Mouse (Mus musculus) frontal cortex, postnatal 10 days (tissue): ENCODE measurements around the gene Itgb2.
A peak's percentile ranks its signal among the peaks of the same experiment; 100 is the strongest.

Experiments
- DNase-seq, 2 experiments: peaks; one replicate each; pipeline ENCODE4 v3.0.0; 2022; ENCODE audit warnings: low spot score in 2 of 2, mixed read lengths in 1 of 2

The Itgb2 gene

DNA sequence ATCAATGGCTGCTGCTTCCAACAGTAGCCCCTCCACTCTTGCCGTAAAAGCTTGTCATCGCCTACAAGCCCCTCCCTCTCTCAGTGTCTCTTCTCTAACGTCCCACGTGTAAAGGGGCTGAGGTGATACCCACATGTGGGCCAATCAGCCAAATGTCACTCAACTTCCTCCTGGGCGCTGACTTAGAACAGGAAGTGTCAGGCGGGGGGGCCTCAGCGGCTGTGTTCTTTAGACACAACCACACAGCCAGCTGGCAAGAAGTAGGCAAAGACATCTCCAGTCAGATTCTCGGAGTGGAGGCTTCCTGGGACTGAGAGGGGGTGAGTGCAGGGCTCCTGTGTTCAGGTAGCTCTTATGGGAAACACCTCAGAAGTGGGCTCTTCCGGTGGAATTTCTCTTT lies at the start of gene Itgb2:
Gene Itgb2 (plus strand): TSS at position 113 of the 400 bp plus-strand sequence.
- no peak for DNase-seq

DNA sequence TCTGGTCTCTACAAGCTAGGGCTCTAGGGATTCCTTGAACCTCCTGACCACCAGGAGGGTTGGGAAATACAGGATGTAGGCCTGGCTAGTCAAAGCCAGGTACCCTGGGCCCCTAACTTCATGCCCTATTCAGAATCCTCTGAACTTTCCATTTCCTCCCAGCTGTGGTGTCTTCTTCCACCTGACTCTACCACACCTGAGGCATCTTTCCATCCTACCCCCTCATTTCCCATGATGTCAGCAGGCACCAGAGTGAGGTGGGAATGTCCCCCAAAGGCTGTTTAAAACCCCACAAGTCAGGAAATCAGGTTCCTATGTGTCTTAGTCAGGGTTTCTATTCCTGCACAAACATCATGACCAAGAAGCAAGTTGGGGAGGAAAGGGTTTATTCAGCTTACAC lies 48.2 kb upstream of the Itgb2 start:
- no peak for DNase-seq

DNA sequence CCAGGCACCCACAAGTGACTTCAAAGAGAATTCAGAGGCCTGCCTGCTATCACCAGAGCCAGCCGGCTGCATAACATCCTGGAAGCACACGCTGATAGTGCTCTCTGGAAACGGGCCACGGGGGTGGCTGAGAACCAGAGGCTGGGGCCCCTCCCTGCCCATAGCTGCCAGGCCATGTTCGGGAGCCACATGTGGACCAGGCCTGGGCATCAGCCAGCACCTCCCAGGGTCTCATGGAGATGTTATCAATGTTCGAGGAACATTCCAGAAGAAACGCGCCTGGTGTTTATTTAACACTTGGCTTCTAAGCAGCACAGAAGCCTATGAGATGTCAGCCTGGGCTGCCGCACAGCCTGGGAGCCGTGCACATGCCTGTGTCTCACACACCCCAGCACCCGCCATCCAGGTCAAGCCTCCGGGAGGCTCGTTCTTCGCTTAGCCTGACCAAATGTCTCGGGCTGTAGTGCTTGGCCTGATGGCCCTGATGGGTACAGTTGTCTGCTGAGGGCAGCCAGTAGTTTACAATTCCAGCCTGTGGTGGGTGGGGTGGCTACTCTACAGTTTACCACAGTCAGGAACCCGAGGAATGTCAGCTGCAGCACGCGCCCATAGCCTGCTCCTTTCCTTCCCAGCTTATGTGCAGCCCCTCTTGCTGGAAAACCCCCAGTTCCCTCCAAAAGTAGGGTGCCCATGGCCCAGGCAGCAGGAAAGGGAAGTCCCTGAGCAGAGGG lies 45.7 kb upstream of the Itgb2 start:
- DNase-seq, result no peak

DNA sequence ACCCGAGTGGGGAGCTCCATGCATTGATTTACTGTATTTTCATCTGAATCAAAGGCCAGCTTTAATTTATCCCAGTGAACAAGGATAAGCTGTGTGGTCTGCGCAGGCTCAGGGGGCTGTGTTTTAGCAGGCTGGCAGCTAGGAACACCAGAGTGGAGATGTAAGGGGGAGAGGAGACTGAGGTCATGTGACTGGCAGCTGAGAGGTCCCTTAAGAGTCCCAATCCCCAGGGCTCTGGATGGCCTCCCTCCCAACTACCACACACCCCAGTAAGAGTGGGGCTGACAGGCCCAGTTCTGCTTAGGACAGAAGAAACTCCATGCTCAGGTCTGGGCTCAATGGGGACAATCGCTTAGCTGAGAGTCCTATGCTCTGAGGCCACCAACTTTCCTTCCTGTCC lies 44.3 kb upstream of the Itgb2 start:
- DNase-seq, result no peak

DNA sequence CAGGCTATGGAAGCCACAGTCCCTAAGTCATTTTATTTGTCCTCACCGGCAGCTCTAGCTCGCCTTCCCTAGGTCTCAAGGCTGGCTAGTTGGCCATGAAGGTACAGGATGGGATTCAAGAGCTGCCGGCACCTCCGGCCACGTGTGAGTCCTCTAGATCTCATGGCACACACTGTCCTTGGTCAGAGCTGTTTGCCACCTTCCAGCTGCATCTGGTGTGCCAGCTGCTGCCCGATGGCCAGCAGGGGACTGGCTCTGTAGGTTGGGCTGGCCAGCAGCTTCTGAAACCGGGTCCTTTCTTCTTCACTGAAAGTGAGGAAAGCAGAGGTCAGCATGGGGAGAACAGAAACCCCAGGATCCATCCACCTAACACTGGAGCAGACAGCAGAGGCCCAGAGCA lies 41.9 kb upstream of the Itgb2 start:
- DNase-seq, result no peak

DNA sequence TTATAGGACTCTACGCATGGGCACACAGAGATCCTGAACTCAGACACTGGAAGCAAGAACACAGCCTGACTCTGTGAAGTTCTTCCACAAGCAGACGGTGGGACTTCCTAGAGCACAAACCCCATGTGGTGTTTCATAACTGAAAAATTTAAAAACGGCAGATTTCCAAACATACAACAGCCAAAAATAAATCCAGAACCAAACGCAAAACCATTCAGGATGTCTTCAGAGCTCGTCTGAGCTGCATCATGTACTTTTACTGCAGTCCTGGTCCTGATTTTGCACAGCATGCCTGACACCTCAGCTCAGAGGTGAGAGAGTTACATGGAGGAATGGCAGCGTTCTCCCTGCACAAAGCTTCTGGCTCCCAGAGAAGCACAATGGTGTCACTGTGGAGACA lies 38.5 kb upstream of the Itgb2 start:
- no peak for DNase-seq

DNA sequence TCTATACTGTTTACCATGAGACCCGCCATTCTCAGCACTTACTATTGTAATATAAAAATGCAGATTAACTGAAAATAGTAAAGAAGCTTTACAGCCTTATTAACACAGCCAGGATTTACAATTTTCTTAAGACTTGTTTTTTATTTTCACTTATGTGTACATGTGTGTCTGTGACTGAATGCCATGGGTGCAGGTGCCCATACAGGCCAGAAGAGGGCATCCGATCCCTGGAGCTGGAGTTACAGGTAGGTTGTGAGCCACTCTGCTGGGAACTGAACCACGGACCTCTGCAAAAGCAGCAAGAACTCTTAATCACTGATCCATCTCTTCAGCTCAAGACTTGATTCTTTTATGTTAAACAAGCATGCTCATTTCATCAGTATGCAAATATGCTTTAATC lies 37.2 kb upstream of the Itgb2 start:
- DNase-seq, result no peak

DNA sequence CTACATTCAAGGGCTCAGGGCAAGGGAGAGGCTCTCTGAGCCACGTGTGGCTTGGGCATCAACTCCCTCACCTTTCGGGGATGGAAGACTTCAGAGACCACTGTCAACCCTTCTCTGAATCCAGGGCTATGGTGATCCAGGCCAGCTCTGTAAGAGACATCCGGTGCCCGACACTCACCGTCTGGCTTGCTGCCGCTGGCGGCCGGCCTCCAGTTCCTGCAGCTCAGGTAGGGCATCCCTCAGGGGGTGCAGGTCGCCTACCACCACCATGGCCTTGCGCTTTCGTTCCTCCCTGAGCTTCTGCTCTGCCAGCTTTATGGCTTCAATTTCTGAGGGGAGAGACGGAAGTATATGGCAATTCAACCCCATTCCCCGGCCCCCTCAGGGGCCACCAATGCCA lies 32.9 kb upstream of the Itgb2 start:
- DNase-seq, result no peak

DNA sequence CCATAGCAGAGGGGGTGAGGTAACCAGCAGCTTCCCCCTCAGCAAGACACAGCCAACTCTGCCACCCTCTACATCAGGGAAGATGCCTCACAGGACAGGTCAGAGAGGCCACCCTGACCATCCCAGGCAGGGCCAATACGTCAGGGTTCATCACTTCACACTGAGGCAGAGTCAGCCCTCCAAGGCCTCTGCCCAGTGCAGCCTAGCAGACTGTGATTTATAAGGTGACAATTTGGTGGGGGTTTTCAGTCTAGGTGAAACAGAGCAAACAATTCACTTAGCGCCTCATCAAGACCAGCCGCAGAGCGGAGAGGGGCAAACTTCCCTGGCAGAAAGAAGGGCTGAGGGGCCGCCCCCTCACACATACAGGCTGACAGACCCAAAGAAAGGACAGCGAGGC lies 31.8 kb upstream of the Itgb2 start:
- no peak for DNase-seq

DNA sequence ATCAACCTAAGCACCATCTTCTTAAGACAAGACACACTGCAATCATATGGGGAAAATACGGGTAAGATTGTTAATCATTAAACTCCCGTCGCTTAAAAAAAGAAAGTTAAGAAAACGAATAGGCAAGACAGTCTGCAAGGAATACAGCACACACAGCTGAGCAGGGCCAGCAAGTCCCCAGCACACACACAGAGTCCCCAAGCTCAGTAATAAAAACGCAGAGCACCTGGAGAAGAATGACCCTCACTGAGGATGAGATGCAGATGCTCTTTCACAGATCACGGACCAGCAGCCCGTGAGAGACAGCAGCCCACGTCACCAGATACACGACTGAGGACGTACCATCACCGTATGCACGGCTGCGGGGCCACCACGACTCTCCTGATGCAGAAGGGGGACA lies 29.4 kb upstream of the Itgb2 start:
- no peak for DNase-seq

DNA sequence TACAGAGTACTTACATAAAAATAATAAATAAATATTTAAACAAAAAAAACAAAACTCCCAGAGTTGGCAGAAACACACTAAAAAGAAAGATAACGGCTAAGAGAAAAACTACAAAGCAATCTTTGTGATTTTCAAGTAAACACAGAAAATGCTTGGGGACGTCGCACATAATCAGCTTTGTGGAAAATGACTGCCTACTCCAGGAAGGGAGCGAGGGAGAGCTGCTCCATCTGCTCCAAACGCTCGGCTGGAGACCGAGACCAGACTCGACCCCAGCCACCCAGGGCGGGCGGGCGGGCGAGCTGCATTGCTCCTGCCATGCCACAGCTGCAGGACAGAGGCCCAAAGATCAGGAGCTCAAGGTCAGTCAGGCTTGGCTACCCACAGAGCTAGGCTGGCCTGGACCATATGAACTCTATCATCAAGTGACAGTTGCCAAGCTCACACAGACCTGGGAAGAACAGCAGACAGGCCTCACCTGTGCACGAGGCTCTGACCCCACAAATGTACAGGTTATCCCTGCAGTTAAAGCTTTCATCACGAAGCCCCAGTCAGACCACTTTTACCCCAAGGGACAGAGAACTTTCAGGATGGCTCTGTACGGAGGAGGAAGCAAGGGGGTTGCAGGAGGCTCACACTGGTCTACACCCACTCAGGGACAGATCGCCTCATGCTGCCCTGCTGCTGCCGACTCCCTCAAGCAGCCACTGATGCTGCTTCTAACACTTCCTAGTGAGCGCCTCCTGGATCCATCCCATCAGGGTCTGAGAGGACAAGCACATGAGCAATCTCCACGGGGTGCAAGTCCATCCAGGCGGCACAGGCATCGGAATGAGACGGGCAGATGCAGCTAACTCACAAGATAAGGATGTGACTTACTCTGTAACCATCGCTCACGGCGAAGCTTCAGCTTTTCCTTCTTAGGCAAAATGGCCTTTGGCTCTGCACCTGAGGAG lies 26.8 kb upstream of the Itgb2 start:
- DNase-seq, result no peak

DNA sequence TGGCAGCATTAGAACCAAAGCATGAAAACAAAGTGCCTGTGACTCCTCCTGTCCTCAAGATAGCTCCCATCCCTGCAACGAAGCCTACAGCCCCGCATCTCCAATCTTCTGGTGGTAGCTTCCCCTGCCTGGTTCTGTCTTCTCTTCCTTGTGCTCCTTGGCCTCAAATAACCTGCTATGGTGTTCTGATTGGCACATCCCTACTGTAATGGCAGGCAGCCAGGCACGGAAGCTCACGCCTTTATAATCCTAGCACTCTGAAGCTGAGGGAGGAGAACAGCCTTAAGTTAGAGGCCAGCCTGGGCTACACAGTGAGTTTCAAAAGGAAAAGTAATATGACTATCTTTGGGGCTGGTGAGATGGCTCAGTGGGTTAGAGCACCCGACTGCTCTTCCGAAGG lies 25.9 kb upstream of the Itgb2 start:
- DNase-seq, result no peak

DNA sequence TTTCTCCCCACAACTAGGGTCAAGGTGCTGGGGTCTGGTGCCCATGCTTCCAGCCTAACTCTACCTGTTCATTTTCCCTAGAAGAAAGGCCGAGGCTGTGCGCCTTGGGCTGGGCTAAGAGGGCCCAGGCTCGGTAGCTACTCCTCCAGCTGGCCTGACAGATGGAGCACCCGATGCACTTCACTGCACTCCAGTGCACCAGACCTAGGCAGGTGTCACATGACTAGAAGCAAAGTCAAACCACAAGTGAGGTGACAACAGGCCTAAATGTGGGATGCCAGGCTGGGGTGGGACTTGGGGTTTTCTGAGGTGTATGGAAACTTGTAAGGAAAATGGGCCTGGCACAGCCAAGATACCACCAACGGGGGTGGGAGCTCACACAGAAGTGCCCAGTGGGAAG lies 23.5 kb upstream of the Itgb2 start:
- no peak for DNase-seq

DNA sequence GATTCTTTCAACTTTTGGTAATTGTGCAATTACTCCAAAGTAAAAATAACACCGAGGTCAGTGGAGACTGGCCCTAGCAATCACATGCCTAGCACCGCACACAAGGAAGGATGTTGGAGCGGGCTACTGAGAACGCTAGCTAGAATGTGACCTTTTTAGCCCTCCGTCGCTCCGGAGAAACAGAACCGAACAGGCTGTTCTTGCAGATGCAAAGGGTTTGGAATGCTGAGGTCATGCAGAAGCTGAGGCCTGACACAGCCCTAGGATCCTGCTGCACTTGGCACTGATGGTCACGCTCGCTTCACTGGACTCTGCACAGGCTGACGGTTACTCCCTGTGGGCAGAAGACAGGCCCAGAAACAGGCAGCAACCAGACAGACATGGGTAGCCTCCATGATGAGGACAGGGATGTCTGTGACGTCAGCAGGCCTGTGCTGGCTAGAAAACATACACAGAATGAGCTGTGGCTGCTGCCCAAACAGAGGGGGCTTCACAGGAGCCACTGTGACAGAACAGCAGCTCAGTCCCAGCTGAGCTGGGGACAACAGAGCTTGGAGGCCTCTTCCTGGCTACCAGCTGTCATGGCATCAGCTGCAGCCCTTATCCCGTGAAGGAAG lies 23.0 kb upstream of the Itgb2 start:
- DNase-seq, result peak in 1 of 2 experiments; percentile 7

DNA sequence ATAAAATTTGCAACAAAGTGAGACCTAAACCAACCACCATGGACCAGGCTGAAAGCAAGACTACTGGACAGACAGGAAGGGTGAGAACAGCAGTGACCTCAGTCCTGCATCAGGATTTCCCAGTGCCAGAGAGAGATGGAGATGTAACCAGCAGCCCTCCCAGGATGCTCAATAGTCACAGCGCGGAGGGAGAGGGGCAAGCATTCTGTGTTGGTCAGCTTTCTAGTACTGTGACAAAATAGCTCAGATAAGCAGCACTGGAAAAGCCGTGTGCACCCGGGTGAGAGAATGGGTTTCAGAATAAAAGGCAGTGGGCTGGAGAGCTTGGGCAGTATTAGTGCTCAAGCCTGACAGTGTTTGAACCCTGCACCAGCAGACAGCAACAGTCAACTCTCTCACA lies 22.3 kb upstream of the Itgb2 start:
- no peak for DNase-seq

DNA sequence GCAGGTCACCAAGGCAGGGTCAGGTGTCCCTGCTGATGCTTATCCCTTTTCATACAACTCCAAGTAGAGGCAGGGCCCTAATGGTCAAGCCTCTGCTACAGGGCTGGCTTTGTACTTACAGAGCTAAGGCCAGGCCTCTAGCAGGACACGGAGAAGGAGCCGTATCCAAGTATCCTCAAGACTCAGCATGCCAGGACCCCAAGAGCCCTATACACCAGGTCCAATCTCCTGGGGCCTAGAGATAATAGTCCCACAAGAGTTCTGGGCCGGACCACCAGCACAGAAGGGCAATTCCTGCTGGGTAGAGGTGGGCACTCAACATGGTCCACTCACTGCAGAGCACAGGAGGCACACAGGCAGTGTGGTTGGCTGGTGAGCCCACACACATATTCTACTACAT lies 21.3 kb upstream of the Itgb2 start:
- no peak for DNase-seq

DNA sequence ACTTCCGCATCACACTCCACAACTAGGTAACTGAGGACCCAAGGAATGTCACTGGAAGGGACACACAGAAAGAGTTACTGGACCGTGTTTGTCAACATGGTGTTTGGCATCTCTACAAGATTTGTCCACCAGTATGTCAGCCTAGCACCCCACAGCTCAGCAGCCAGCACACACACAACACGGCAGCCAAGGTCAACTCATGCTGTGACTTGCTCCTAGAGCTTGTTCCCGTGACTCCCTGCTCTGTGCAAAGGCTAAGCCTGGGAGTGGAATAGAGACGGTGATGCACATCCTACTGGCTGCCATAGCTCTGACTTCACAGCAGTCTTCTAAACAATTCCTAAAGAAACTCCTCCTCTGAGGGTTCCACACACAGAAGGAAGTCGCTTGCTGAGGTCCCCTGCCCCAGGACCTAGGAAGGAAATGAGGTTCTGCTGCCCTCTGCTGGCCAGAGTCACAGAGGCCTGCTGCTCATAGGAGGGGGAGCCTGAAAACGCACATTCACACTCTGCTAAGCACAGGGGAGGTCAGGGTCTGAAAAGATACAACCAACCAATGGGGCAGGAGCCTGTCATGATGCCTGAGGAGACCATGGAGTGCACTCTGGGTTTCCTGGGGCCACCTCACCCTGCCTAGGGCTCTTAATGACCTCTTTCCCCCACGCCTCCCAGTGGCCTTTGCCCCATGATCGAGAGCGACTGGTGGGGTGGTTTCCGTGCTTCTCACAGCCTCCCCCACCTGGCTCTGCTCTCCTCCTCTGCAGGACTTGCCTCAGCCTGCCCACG lies 20.5 kb upstream of the Itgb2 start:
- DNase-seq, result peak in 1 of 2 experiments; percentile 78

DNA sequence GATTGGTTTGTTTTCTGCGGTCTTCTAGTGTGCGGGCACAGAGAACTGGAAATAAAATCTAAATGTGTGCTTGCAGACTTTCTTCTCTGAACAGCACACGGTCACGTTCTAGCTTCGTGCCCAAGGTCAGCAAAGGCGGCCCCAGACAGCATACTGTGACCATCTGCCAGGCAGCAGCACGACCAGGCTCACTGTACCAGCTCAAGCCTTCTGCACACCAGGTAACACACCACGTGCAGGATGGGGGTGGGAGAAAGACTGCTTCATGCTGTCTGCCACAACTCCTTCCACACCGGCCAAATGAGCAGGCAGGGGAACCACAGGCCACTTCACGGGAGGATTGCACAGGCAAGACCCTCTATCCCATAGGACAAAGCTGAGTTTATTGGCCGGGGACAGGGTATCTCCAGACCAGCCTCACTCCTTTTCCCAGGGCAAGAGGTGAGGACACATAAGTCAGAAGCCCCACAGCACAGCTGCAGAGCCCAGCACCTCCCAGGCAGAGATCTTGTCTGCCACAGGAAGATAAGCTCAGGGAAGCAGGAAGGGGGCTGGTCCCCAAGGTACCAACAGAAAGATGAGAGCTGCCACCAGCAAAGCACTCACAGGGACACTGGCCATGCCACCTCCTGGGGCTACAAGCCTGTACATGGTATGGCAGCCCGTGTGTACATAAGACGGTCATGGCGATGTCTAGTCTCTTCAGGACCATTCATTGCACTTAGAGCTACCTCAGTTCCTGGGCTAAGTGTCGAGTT lies 19.6 kb upstream of the Itgb2 start:
- DNase-seq, result peak in 1 of 2 experiments; percentile 7

DNA sequence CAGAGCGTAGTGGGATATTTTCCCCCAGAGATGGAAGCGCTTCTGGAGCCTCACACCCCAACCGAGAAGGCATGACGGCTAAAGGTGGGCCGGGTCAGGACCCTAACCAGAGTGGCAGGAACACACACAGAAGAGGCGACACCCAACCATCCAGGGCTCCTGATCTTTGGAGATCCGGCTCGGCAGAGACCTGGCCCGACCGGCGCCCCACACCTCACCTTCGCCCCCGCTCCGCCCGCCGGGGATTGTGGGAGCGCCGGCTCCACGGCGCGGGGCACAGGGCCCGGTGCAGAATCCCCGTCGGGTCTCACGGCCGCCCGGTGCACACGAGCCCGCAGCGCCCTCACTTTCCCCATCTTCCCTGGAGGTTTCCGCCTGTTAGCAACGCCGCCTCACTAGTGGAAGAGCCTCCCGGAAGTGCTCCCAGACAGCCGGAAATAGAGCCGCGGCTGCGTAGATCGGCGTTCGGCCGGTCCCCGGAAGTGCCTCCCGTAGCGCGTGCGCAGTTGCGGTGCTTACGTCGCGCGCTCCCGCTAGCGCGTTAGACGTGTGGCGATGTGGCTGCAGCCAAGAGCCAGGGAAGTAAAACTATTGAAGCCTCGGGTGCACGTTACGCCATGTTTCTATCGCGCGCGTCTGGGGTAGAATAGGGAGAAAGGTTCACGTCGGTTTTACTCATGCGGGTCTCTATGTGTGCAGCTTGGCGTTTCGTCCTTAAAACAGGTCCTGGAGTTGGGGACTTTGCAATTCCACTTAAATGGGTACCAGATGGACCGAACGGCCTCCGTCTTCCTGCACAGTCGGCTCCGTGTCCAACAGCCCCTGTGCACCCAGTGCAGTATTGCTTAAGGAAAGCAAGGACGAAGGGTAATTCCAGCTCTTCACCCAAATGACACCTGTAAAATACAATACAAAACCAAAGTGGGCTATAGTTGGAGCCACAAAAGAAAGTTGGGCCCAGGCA lies 14.4 kb upstream of the Itgb2 start, which contains the start of gene Fam207a:
Gene Fam207a (minus strand): TSS at position 401 of the 964 bp plus-strand sequence.
- DNase-seq, result peak; percentile 86 to 93
